Mouse (Mus musculus): ENCODE results near the gene Leprot. TPM values are rescaled to one million over a fixed set of nuclear protein-coding genes. Genes with fewer than 3 reads are reported as not detected.
A peak's percentile ranks its signal among the peaks of the same experiment; 100 is the strongest.

Leprot gene
- total and polyA plus RNA-seq, 3 experiments: 51.5 to 51.7 TPM; not detected in 1

DNA sequence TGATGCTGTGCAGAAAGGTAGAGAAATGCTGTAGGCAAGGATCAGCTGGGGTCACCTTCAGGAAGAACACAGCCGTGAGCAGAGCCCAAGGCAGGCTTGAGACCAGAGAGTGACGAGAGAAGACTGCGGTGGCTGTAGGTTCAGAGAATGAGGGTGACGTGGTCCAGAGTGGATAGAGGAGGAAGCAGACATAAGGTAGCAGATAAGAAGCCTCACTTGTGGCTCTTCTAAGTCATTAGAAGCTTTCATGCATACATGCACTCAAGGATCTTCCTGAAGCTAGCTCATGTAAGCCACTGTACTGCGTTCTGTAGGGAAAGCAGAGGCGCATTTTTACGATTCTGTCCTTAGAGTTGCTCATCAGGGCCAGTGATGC lies 7.9 kb downstream of the Leprot start (continued):
- peak; percentile 41 to 56; a peak in 2 of 4 replicates for TF ChIP-seq EP300 (IDR thresholded peaks at IDR 0.05; ENCODE audit: low read depth in 1 of 2, low read length in 2 of 2)
- 0 out of 2 replicates have a peak, but pooled peaks have one; percentile 9 for TF ChIP-seq POLR2AphosphoS2 (IDR thresholded peaks at IDR 0.05; ENCODE audit: low read length)
- TF ChIP-seq ZC3H11A (IDR thresholded peaks at IDR 0.05; ENCODE audit: low read depth, low read length): no peak
- no peak for TF ChIP-seq MYB (IDR thresholded peaks at IDR 0.05; ENCODE audit: low read depth, low read length)
- no peak for TF ChIP-seq MAX (IDR thresholded peaks at IDR 0.05; ENCODE audit: low read length)
- TF ChIP-seq CHD1 (IDR thresholded peaks at IDR 0.05; ENCODE audit: low read depth, low read length): no peak
- TF ChIP-seq MYC (IDR thresholded peaks at IDR 0.05; ENCODE audit: low read depth, low read length): no peak; the same call in 1 of the 2 replicates
- TF ChIP-seq CHD2 (IDR thresholded peaks at IDR 0.05; ENCODE audit: low read length): no peak; the same call in 1 of the 2 replicates
- no peak; the same call in 1 of the 2 replicates for TF ChIP-seq MXI1 (IDR thresholded peaks at IDR 0.05; ENCODE audit: low read depth, low read length)
- peak; percentile 78 for TF ChIP-seq TAL1 (IDR thresholded peaks at IDR 0.05; ENCODE audit: low read length)
- TF ChIP-seq GABPA (IDR thresholded peaks at IDR 0.05; ENCODE audit: low read depth, low read length): no peak
- TF ChIP-seq MEF2A (IDR thresholded peaks at IDR 0.05; ENCODE audit: extremely low read depth, insufficient replicate concordance, low read depth, low read length, poor library complexity, severe bottlenecking): no peak
- no peak for TF ChIP-seq RAD21 (IDR thresholded peaks at IDR 0.05; ENCODE audit: low read depth, low read length)
- TF ChIP-seq MAZ (IDR thresholded peaks at IDR 0.05; ENCODE audit: low read depth, low read length): no peak
- no peak for TF ChIP-seq KAT2A (conservative IDR thresholded peaks at IDR 0.05; ENCODE audit: low read depth, low read length)
- TF ChIP-seq NRF1 (IDR thresholded peaks at IDR 0.05; ENCODE audit: insufficient read depth, low read depth, low read length, poor library complexity, severe bottlenecking): no peak
- TF ChIP-seq UBTF (IDR thresholded peaks at IDR 0.05; ENCODE audit: borderline replicate concordance, insufficient read depth, low read depth, low read length): no peak
- 0 out of 2 replicates have a peak, but pooled peaks have one; percentile 8 for TF ChIP-seq RCOR1 (IDR thresholded peaks at IDR 0.05; ENCODE audit: low read depth, low read length)

DNA sequence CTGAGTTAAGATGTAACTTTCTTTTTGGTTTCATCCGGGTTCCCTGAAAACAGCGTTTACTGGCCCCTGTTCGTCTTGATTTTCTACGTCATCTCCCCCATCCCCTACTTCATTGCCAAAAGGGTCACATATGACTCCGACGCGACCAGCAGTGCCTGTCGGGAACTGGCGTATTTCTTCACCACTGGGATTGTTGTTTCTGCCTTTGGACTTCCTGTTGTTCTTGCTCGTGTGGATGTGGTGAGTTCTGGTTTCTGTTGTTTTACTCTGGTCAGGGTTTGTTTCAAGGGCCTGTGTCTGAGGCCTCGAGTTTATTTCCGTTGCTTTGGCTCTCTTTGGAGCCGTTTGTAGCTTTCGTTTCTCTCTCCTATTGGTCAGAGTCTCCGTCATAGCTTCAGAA lies 8.5 kb downstream of the Leprot start:
- Histone ChIP-seq H3K36me3 (ENCODE audit: control insufficient read depth in 1 of 2, insufficient read depth in 2 of 2, low read length in 2 of 2) (peaks cover 19 to 55% of the 10 kb centered on the region in 2 experiments), H3K79me2 (ENCODE audit: control insufficient read depth, insufficient read depth, low read length, poor library complexity) (peaks cover 24% of the 10 kb centered on the region), H3K4me1 (ENCODE audit: control insufficient read depth in 1 of 2, insufficient read depth in 2 of 2, low read length in 2 of 2) (peaks cover 33 to 46% of the 10 kb centered on the region in 2 experiments), H3K9ac (ENCODE audit: control insufficient read depth, low read depth, low read length, poor library complexity, severe bottlenecking) (peak overlapping the region; percentile 55; the same call in 1 of the 2 replicates), H3K4me3 (ENCODE audit: control insufficient read depth in 1 of 2, insufficient read depth in 1 of 2, low read depth in 2 of 2, low read length in 2 of 2) (no peak overlapping the region; a peak in 1 of 4 replicates), H3K27me3 (ENCODE audit: control insufficient read depth in 1 of 2, insufficient read depth in 2 of 2, low read length in 2 of 2) (no peaks in the 10 kb centered on the region), H3K9me3 (replicated peaks; ENCODE audit: insufficient read depth, low read length) (no peaks in the 10 kb centered on the region), H3K27ac (ENCODE audit: control insufficient read depth, low read depth, low read length) (peak overlapping the region; percentile 99)
- TF ChIP-seq MAFK (IDR thresholded peaks at IDR 0.05; ENCODE audit: borderline replicate concordance, low read depth, low read length) (no peak), NRF1 (IDR thresholded peaks at IDR 0.05; ENCODE audit: insufficient read depth, low read depth, low read length, poor library complexity, severe bottlenecking) (no peak), HCFC1 (IDR thresholded peaks at IDR 0.05; ENCODE audit: low read depth, low read length) (no peak), USF2 (IDR thresholded peaks at IDR 0.05; ENCODE audit: borderline replicate concordance in 1 of 2, insufficient read depth in 1 of 2, low read depth in 1 of 2, low read length in 2 of 2) (no peak), POLR2A (IDR thresholded peaks at IDR 0.05; ENCODE audit: control insufficient read depth in 1 of 2, insufficient read depth in 1 of 2, low read depth in 1 of 2, low read length in 2 of 2, poor library complexity in 1 of 2) (no peak), EP300 (IDR thresholded peaks at IDR 0.05; ENCODE audit: low read depth in 1 of 2, low read length in 2 of 2) (no peak), USF1 (IDR thresholded peaks at IDR 0.05; ENCODE audit: low read depth, low read length) (no peak)
- DNase-seq (ENCODE audit: low read depth, low spot score): peak; percentile 12

Measured in MEL (cell line).